Mouse (Mus musculus) forebrain, postnatal 0 days (tissue): Measurements from ENCODE around the gene Wwox. TPM values are rescaled to one million over a fixed set of nuclear protein-coding genes. Genes with fewer than 3 reads are reported as not detected.

Experiments
- ATAC-seq: fragments of 200-750 bp; cut with Nextera tagmentation; 2 replicates; pipeline ENCODE4 v1.8.0; 2017; ENCODE audit warnings: mild to moderate bottlenecking, moderate library complexity
- DNase-seq: peaks from one replicate; pipeline ENCODE4 v3.0.0-alpha.2; 2015
- H3K27ac ChIP-seq: fragments of 300-500 bp; sonication (generic); 2 replicates; pipeline ENCODE4 v1.5.1; 2014; ENCODE audit warnings: low read depth, mild to moderate bottlenecking, antibody characterized with exemption, low read length, moderate library complexity, mixed read lengths
- H3K27me3 ChIP-seq: fragments of 300-500 bp; sonication (generic); 2 replicates; pipeline ENCODE4 v1.6.1; 2014; ENCODE audit warnings: mild to moderate bottlenecking, low read length, mixed read lengths; ENCODE audit not compliant: insufficient read depth
- H3K36me3 ChIP-seq: fragments of 300-500 bp; sonication (generic); 2 replicates; pipeline ENCODE4 v1.6.1; 2014; ENCODE audit warnings: mild to moderate bottlenecking, moderate library complexity; ENCODE audit not compliant: insufficient read depth
- H3K4me1 ChIP-seq: fragments of 300-500 bp; sonication (generic); 2 replicates; pipeline ENCODE4 v1.6.1; 2014; ENCODE audit warnings: antibody characterized with exemption; ENCODE audit not compliant: insufficient read depth
- H3K4me2 ChIP-seq: fragments of 300-500 bp; sonication (generic); 2 replicates; pipeline ENCODE4 v1.6.1; 2014; ENCODE audit warnings: low read depth, mild to moderate bottlenecking, moderate library complexity
- H3K4me3 ChIP-seq: fragments of 300-500 bp; sonication (generic); 2 replicates; pipeline ENCODE4 v1.5.1; 2014; ENCODE audit warnings: low read depth, low read length, mixed read lengths
- H3K9ac ChIP-seq: fragments of 300-500 bp; sonication (generic); 2 replicates; pipeline ENCODE4 v1.6.1; 2014; ENCODE audit warnings: mild to moderate bottlenecking
- H3K9me3 ChIP-seq: fragments of 300-500 bp; sonication (generic); 2 replicates; pipeline ENCODE4 v1.6.1; 2016; ENCODE audit warnings: low read length
- CTCF ChIP-seq: sonication (generic); IDR thresholded peaks from 2 replicates; pipeline ENCODE4 v1.5.1; 2016; ENCODE audit warnings: antibody characterized with exemption, control low read depth, low read depth
- WGBS: fragments of 180-500 bp; shearing (Covaris S2); extraction: QIAGEN DNeasy Blood & Tissue Kit; methylation state at CpG from one replicate; pipeline ENCODE4 v1.1.7; 2014; 5-methylcytosine and 5-hydroxymethylcytosine counted together
- polyA plus RNA-seq: library from polyadenylated mRNA; unstranded; fragments of >200 nt; fragmentation: Nextera tagmentation; extraction: Ambion mirVana; gene quantifications from 2 replicates; pipeline ENCODE4 v1.2.1, GENCODE M21; 2015
- total RNA-seq: library from RNA; depleted of rRNA; stranded (reverse); fragments of >200 nt; gene quantifications from 2 replicates; pipeline ENCODE4 v1.2.3, GENCODE M21; 2014

The Wwox gene
- total and polyA plus RNA-seq, 2 experiments from 2014 or later = 13.2 to 17.3 TPM

GRCm38 (mm10) chr8:115143530-115144320, 704.3 kb downstream of the Wwox start:
- no peaks in the 10 kb centered on the region for H3K36me3 ChIP-seq
- no peak for DNase-seq
- no peak overlapping the region for H3K4me3 ChIP-seq
- H3K4me1 ChIP-seq = no peaks in the 10 kb centered on the region
- TF ChIP-seq CTCF = no peak
- H3K9me3 ChIP-seq = no peaks in the 10 kb centered on the region
- ATAC-seq = no peak
- H3K27me3 ChIP-seq = peaks cover 60% of the 10 kb centered on the region
- H3K27ac ChIP-seq = no peak overlapping the region
- H3K9ac ChIP-seq = no peak overlapping the region
- H3K4me2 ChIP-seq = no peak overlapping the region
- 79% methylated on average over 9 of the region's 9 CpGs for WGBS

GRCm38 (mm10) chr8:115147006-115147405, 707.6 kb downstream of the Wwox start:
- no peak overlapping the region for H3K27ac ChIP-seq
- H3K4me2 ChIP-seq = no peak overlapping the region
- H3K4me3 ChIP-seq = no peak overlapping the region
- no peak overlapping the region for H3K9ac ChIP-seq
- DNase-seq (no peak), ATAC-seq (no peak; the same call in 1 of the 2 replicates)
- no peak for TF ChIP-seq CTCF
- no peaks in the 10 kb centered on the region for H3K4me1 ChIP-seq
- 21% methylated on average over 9 of the region's 9 CpGs for WGBS
- H3K36me3 ChIP-seq = no peaks in the 10 kb centered on the region
- H3K27me3 ChIP-seq = peaks cover 82% of the 10 kb centered on the region
- no peaks in the 10 kb centered on the region for H3K9me3 ChIP-seq

GRCm38 (mm10) chr8:115150446-115151109, 711.1 kb downstream of the Wwox start:
- H3K27me3 ChIP-seq = peaks cover 61% of the 10 kb centered on the region
- no peak for TF ChIP-seq CTCF
- no peak overlapping the region for H3K9ac ChIP-seq
- no peak overlapping the region for H3K27ac ChIP-seq
- no peaks in the 10 kb centered on the region for H3K36me3 ChIP-seq
- H3K4me2 ChIP-seq = no peak overlapping the region
- H3K4me1 ChIP-seq = no peaks in the 10 kb centered on the region
- 0 out of 2 replicates have a peak, but pooled peaks have one; percentile 10 for ATAC-seq
- no peaks in the 10 kb centered on the region for H3K9me3 ChIP-seq
- no peak for DNase-seq
- WGBS = 49% methylated on average over 24 of the region's 24 CpGs
- H3K4me3 ChIP-seq = no peak overlapping the region

GRCm38 (mm10) chr8:115151416-115151815, 712.0 kb downstream of the Wwox start:
- no peaks in the 10 kb centered on the region for H3K9me3 ChIP-seq
- no peak for DNase-seq
- no peak for TF ChIP-seq CTCF
- no peak overlapping the region for H3K9ac ChIP-seq
- no peaks in the 10 kb centered on the region for H3K4me1 ChIP-seq
- H3K27me3 ChIP-seq = peaks cover 56% of the 10 kb centered on the region
- no peak overlapping the region for H3K4me2 ChIP-seq
- no peaks in the 10 kb centered on the region for H3K36me3 ChIP-seq
- 25% methylated on average over 6 of the region's 6 CpGs for WGBS
- no peak overlapping the region for H3K4me3 ChIP-seq
- no peak for ATAC-seq
- no peak overlapping the region for H3K27ac ChIP-seq

- TF ChIP-seq CTCF = peak; percentile 37
- 16% methylated on average over 10 of the region's 10 CpGs for WGBS
- ATAC-seq (peak; percentile 83), DNase-seq (peak; percentile 90)
- Histone ChIP-seq H3K36me3 (no peaks in the 10 kb centered on the region), H3K4me1 (0 out of 2 replicates have a peak, but pooled peaks cover 2% of the 10 kb centered on the region), H3K9ac (no peak overlapping the region), H3K27ac (no peak overlapping the region), H3K4me2 (no peak overlapping the region), H3K27me3 (peaks cover 45% of the 10 kb centered on the region), H3K9me3 (no peaks in the 10 kb centered on the region), H3K4me3 (no peak overlapping the region)
These were observed 714.6 kb downstream of the Wwox start for GRCm38 (mm10) chr8:115154096-115154495.

GRCm38 (mm10) chr8:115156142-115156541, 716.7 kb downstream of the Wwox start:
- Histone ChIP-seq H3K36me3 (no peaks in the 10 kb centered on the region), H3K9me3 (no peaks in the 10 kb centered on the region), H3K4me1 (0 out of 2 replicates have a peak, but pooled peaks cover 6% of the 10 kb centered on the region), H3K27ac (no peak overlapping the region), H3K4me3 (no peak overlapping the region), H3K27me3 (peaks cover 31% of the 10 kb centered on the region), H3K4me2 (no peak overlapping the region), H3K9ac (no peak overlapping the region)
- no peak for ATAC-seq
- DNase-seq = no peak
- WGBS = 92% methylated on average over 8 of the region's 8 CpGs
- TF ChIP-seq CTCF = no peak
